In the genomic region with DNA sequence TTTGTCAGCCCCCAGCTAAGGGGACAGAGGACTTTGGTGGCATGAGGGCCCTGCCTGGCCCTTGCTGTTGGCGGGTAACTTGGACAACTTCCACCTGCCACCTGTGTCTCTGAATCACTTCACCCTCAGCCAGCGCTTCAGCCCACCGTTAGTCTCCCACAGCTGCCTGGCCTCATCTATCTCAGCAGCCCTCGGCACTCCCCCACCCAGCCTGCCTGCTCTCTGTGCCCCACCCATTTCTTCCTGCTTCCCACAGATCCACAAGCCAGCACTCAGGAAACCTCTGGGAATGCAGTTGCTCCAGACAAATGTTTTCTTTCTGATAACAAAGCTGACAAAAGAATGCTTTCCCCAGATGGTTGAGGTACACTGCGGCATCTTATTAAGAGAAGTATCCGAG, we compare ENCODE assay signal across 12 mouse cellular contexts.
DNase-seq lines count a peak whose midpoint lies in the region; ATAC-seq and TF ChIP-seq lines count a peak whose summit lies in the region.
"Had no signal": no experiment of that assay in that cellular context is flagged by ENCODE, and none has a peak within 500 bp of the region (broad histone marks: within the 10 kb centered on the region; RNA-seq: fewer than 3 reads in every experiment).

No protein-coding gene starts in this region.

- no peaks in the 10 kb centered on the region for H3K79me2 ChIP-seq in heart, adult 2 months (replicated peaks; ENCODE audit: control insufficient read depth, insufficient read depth, low read length)

- no peak for TF ChIP-seq EP300 in liver, postnatal 0 days (IDR thresholded peaks at IDR 0.05; ENCODE audit: low read depth)
- peak; percentile 82 for TF ChIP-seq EP300 in heart, adult 2 months (IDR thresholded peaks at IDR 0.05; ENCODE audit: insufficient read depth, low read depth, low read length)

- TF ChIP-seq CTCF in liver, postnatal 0 days (IDR thresholded peaks at IDR 0.05; ENCODE audit: low read depth) = no peak
- no peak for TF ChIP-seq CTCF in heart, adult 2 months (IDR thresholded peaks at IDR 0.05)

- H3K9me3 ChIP-seq in liver, postnatal 0 days (ENCODE audit: low read length) = no peaks in the 10 kb centered on the region
- no peaks in the 10 kb centered on the region for H3K9me3 ChIP-seq in stomach, embryonic 16.5 days (replicated peaks; ENCODE audit: control insufficient read depth, low read length)
- H3K9me3 ChIP-seq: forebrain, embryonic 10.5 days; neural tube, embryonic 12.5 days had no signal

- H3K4me2 ChIP-seq in liver, postnatal 0 days (ENCODE audit: low read depth, low read length) = no peak overlapping the region
- no peak overlapping the region for H3K4me2 ChIP-seq in stomach, embryonic 16.5 days (ENCODE audit: low read depth, low read length)
- H3K4me2 ChIP-seq: neural tube, embryonic 12.5 days had no signal

- WGBS in liver, postnatal 0 days (ENCODE audit: insufficient replicate concordance) = 59% methylated on average over 6 of the region's 6 CpGs
- 9% methylated on average over 6 of the region's 6 CpGs for WGBS in heart, adult 2 months
- WGBS in stomach, embryonic 16.5 days = 25% methylated on average over 6 of the region's 6 CpGs

- DNase-seq in liver = peak; percentile 17
- no peak for DNase-seq in liver, postnatal 0 days
- DNase-seq in heart, adult 2 months = peak; percentile 64 to 73
- DNase-seq in heart, postnatal 10 days = peak; percentile 70 to 72
- no peak for DNase-seq in T-cell, adult 2 months (ENCODE audit: low spot score)
- no peak for DNase-seq in left cerebral cortex, postnatal 25 days (ENCODE audit: low spot score in 2 of 2)
- DNase-seq: adrenal gland, adult 2 months; right cerebral cortex, postnatal 25 days had no signal

- no peak overlapping the region for H3K27ac ChIP-seq in liver, postnatal 0 days (ENCODE audit: low read depth)
- H3K27ac ChIP-seq in heart, adult 2 months = peak overlapping the region; percentile 78
- H3K27ac ChIP-seq in stomach, embryonic 16.5 days (ENCODE audit: low read length) = no peak overlapping the region
- H3K27ac ChIP-seq: forebrain, embryonic 10.5 days; layer of hippocampus, adult 2 months; neural tube, embryonic 12.5 days had no signal

- ATAC-seq in liver, postnatal 0 days = no peak
- peak; percentile 33; the same call in 1 of the 2 replicates for ATAC-seq in stomach, embryonic 16.5 days (ENCODE audit: insufficient read depth, low FRiP score)

- H3K4me3 ChIP-seq in liver, postnatal 0 days (ENCODE audit: low read depth, low read length) = no peak overlapping the region
- no peak overlapping the region for H3K4me3 ChIP-seq in heart, adult 2 months
- H3K4me3 ChIP-seq in stomach, embryonic 16.5 days (replicated peaks; ENCODE audit: low read length) = no peak overlapping the region
- H3K4me3 ChIP-seq: forebrain, embryonic 10.5 days; layer of hippocampus, adult 2 months; neural tube, embryonic 12.5 days had no signal

- intact Hi-C loops in heart, adult 2 months (cut with DNase I) = no loop called here
- intact Hi-C loops in heart, postnatal 10 days (cut with DNase I) = loop anchor here (5.0 kb wide), 1 partner anchor 80 kb away; no protein-coding TSS in a partner anchor
- intact Hi-C loops in left cerebral cortex, postnatal 25 days (cut with DNase I) = loop anchor here (10.0 kb wide), 1 partner anchor 1347 kb away; no protein-coding TSS in a partner anchor

- H3K9ac ChIP-seq in liver, postnatal 0 days (replicated peaks) = no peak overlapping the region
- peak overlapping the region; percentile 17; the same call in 1 of the 2 replicates for H3K9ac ChIP-seq in heart, adult 2 months (ENCODE audit: low read depth, low read length)
- no peak overlapping the region for H3K9ac ChIP-seq in stomach, embryonic 16.5 days (ENCODE audit: low read length)
- H3K9ac ChIP-seq: neural tube, embryonic 12.5 days had no signal

- peaks cover 8% of the 10 kb centered on the region; the same call in 1 of the 2 replicates for H3K36me3 ChIP-seq in liver, postnatal 0 days (replicated peaks; ENCODE audit: insufficient read depth, low read length)
- H3K36me3 ChIP-seq in heart, adult 2 months (ENCODE audit: control insufficient read depth, insufficient read depth, low read length) = peaks cover 35% of the 10 kb centered on the region
- H3K36me3 ChIP-seq in stomach, embryonic 16.5 days (ENCODE audit: control insufficient read depth, insufficient read depth, low read length) = no peaks in the 10 kb centered on the region

- no peaks in the 10 kb centered on the region for H3K4me1 ChIP-seq in liver, postnatal 0 days (ENCODE audit: insufficient read depth)
- H3K4me1 ChIP-seq in heart, adult 2 months (ENCODE audit: control insufficient read depth, insufficient read depth, low read length) = peaks cover 12% of the 10 kb centered on the region
- no peaks in the 10 kb centered on the region for H3K4me1 ChIP-seq in stomach, embryonic 16.5 days (ENCODE audit: control insufficient read depth, insufficient read depth, low read length)
- H3K4me1 ChIP-seq: neural tube, embryonic 12.5 days had no signal

- TF ChIP-seq POLR2A in heart, adult 2 months (IDR thresholded peaks at IDR 0.05; ENCODE audit: insufficient read depth, low read depth, low read length) = peak; percentile 60; the same call in 1 of the 2 replicates

- H3K27me3 ChIP-seq in liver, postnatal 0 days (ENCODE audit: insufficient read depth, low read length) = no peaks in the 10 kb centered on the region
- no peaks in the 10 kb centered on the region for H3K27me3 ChIP-seq in heart, adult 2 months (ENCODE audit: control insufficient read depth, insufficient read depth, low read length)
- H3K27me3 ChIP-seq in stomach, embryonic 16.5 days (ENCODE audit: control insufficient read depth, insufficient read depth, low read length) = no peaks in the 10 kb centered on the region
- H3K27me3 ChIP-seq: neural tube, embryonic 12.5 days had no signal

Comparison
In these comparisons a context has a peak if more than half of its experiments do, and no peak if none do; other contexts are left out.
1. DNase-seq: peak in liver (single experiment), heart, adult 2 months (2 of 2) and heart, postnatal 10 days (2 of 2); none in liver, postnatal 0 days (single experiment), T-cell, adult 2 months (single experiment) and left cerebral cortex, postnatal 25 days (0 of 2).